Mouse (Mus musculus) MEL (cell line): ENCODE results near the gene Trmu.

ENCODE experiments used
- POLR2A ChIP-seq, 2 experiments: IDR thresholded peaks; 2 replicates each; pipeline ENCODE4 v1.6.1; 2011 to 2012; ENCODE audit warnings: low read length in 2 of 2, mild to moderate bottlenecking in 2 of 2, control low read depth in 1 of 2, improper control_type of control experiment in 1 of 2, low read depth in 1 of 2, moderate library complexity in 1 of 2; ENCODE audit not compliant: control insufficient read depth in 1 of 2, insufficient read depth in 1 of 2, poor library complexity in 1 of 2
- TCF12 ChIP-seq: IDR thresholded peaks from 2 replicates; pipeline ENCODE4 v1.6.1; 2014; ENCODE audit warnings: low read depth, mild to moderate bottlenecking, inconsistent platforms, low read length, improper control_type of control experiment, moderate library complexity

- TF ChIP-seq TCF12, result no peak
- no peak for TF ChIP-seq POLR2A (IDR thresholded peaks at IDR 0.05; ENCODE audit: control insufficient read depth in 1 of 2, insufficient read depth in 1 of 2, low read depth in 1 of 2, low read length in 2 of 2, poor library complexity in 1 of 2)
Measured at GRCm38 (mm10) chr15:85829470-85829869, 49.6 kb upstream of the Trmu start.
